Mouse (Mus musculus): ENCODE results near the gene Sema4d. TPM values are rescaled to one million over a fixed set of nuclear protein-coding genes. Genes with fewer than 3 reads are reported as not detected.
A peak's percentile ranks its signal among the peaks of the same experiment; 100 is the strongest.

Gene Sema4d
- total RNA-seq, 2 experiments from 2014 or later: 69.0 to 83.6 TPM

- intact Hi-C loops (cut with DNase I): no loop called here
- no peak for TF ChIP-seq CTCF (IDR thresholded peaks at IDR 0.05)
- no peak overlapping the region for H3K27ac ChIP-seq
- no peak overlapping the region for H3K4me3 ChIP-seq
- no peak for DNase-seq (ENCODE audit: extremely low spot score in 1 of 2, low spot score in 2 of 2)
These were observed 20.4 kb upstream of the Sema4d start for GRCm38 (mm10) chr13:51813621-51814615.

GRCm38 (mm10) chr13:51808141-51808540 lies 14.6 kb upstream of the Sema4d start:
- Histone ChIP-seq H3K4me3 (no peak overlapping the region), H3K27ac (no peak overlapping the region)
- intact Hi-C loops (cut with DNase I): no loop called here
- TF ChIP-seq CTCF (IDR thresholded peaks at IDR 0.05): no peak
- peak in 1 of 2 experiments; percentile 36 for DNase-seq (ENCODE audit: extremely low spot score in 1 of 2, low spot score in 2 of 2)

GRCm38 (mm10) chr13:51806220-51806619 lies 12.7 kb upstream of the Sema4d start:
- TF ChIP-seq CTCF (IDR thresholded peaks at IDR 0.05): no peak
- Histone ChIP-seq H3K27ac (peak overlapping the region; percentile 38; the same call in 1 of the 2 replicates), H3K4me3 (no peak overlapping the region)
- DNase-seq (ENCODE audit: extremely low spot score in 1 of 2, low spot score in 2 of 2): no peak
- intact Hi-C loops (cut with DNase I): no loop called here

GRCm38 (mm10) chr13:51805634-51806033 lies 12.1 kb upstream of the Sema4d start:
- peak overlapping the region; percentile 38; the same call in 1 of the 2 replicates for H3K27ac ChIP-seq
- TF ChIP-seq CTCF (IDR thresholded peaks at IDR 0.05): no peak
- intact Hi-C loops (cut with DNase I): no loop called here
- H3K4me3 ChIP-seq: no peak overlapping the region
- no peak for DNase-seq (ENCODE audit: extremely low spot score in 1 of 2, low spot score in 2 of 2)

GRCm38 (mm10) chr13:51800921-51801320 lies 7.4 kb upstream of the Sema4d start:
- DNase-seq (ENCODE audit: extremely low spot score in 1 of 2, low spot score in 2 of 2): no peak
- H3K27ac ChIP-seq: no peak overlapping the region

GRCm38 (mm10) chr13:51799735-51800522 lies 6.4 kb upstream of the Sema4d start:
- H3K27ac ChIP-seq: no peak overlapping the region

More at GRCm38 (mm10) chr13:51800921-51801320, 7.4 kb upstream of the Sema4d start:
- H3K4me3 ChIP-seq: no peak overlapping the region
- intact Hi-C loops (cut with DNase I): no loop called here
- TF ChIP-seq CTCF (IDR thresholded peaks at IDR 0.05): no peak

GRCm38 (mm10) chr13:51797899-51798746 lies 4.6 kb upstream of the Sema4d start:
- Histone ChIP-seq H3K27ac (no peak overlapping the region), H3K4me3 (no peak overlapping the region)
- no peak for TF ChIP-seq CTCF (IDR thresholded peaks at IDR 0.05)
- DNase-seq (ENCODE audit: extremely low spot score in 1 of 2, low spot score in 2 of 2): no peak
- intact Hi-C loops (cut with DNase I): no loop called here

More at GRCm38 (mm10) chr13:51799735-51800522, 6.4 kb upstream of the Sema4d start:
- no peak overlapping the region for H3K4me3 ChIP-seq
- DNase-seq (ENCODE audit: extremely low spot score in 1 of 2, low spot score in 2 of 2): no peak
- intact Hi-C loops (cut with DNase I): no loop called here
- no peak for TF ChIP-seq CTCF (IDR thresholded peaks at IDR 0.05)

- H3K4me3 ChIP-seq: no peak overlapping the region
- no peak for TF ChIP-seq CTCF (IDR thresholded peaks at IDR 0.05)
- intact Hi-C loops (cut with DNase I): loop anchor here (2.0 to 5.0 kb wide), 2 partner anchors 61 to 142 kb away; partner anchors contain the start of gene Secisbp2
- no peak for DNase-seq (ENCODE audit: extremely low spot score in 1 of 2, low spot score in 2 of 2)
- peak overlapping the region; percentile 1; the same call in 1 of the 2 replicates for H3K27ac ChIP-seq
These were observed 401 bp upstream of the Sema4d start for GRCm38 (mm10) chr13:51793948-51794347.

- intact Hi-C loops (cut with DNase I): loop anchor here (2.0 to 5.0 kb wide), 2 partner anchors 60 to 141 kb away; partner anchors contain the start of gene Secisbp2
- peak overlapping the region; percentile 94 for H3K4me3 ChIP-seq
- peak; percentile 33 to 47 for DNase-seq (ENCODE audit: extremely low spot score in 1 of 2, low spot score in 2 of 2)
- peak overlapping the region; percentile 93 for H3K27ac ChIP-seq
- no peak for TF ChIP-seq CTCF (IDR thresholded peaks at IDR 0.05)
These were observed 670 bp downstream of the Sema4d start for GRCm38 (mm10) chr13:51792729-51793424.

- intact Hi-C loops (cut with DNase I): loop anchor here (2.0 to 5.0 kb wide), 2 partner anchors 59 to 140 kb away; partner anchors contain the start of gene Secisbp2
- TF ChIP-seq CTCF (IDR thresholded peaks at IDR 0.05): no peak
- H3K27ac ChIP-seq: peak overlapping the region; percentile 93
- peak overlapping the region; percentile 94 for H3K4me3 ChIP-seq
- DNase-seq (ENCODE audit: extremely low spot score in 1 of 2, low spot score in 2 of 2): no peak
These were observed 1.4 kb downstream of the Sema4d start for GRCm38 (mm10) chr13:51792135-51792573.

All from left cerebral cortex, adult 2 months (tissue).